Mouse (Mus musculus): Measurements from ENCODE around the gene Farp1.

GRCm38 (mm10) chr14:121170321-121170720 lies 135.3 kb downstream of the Farp1 start:
- TF ChIP-seq CTCF (IDR thresholded peaks at IDR 0.05; ENCODE audit: control insufficient read depth, insufficient read depth, insufficient read length) (no peak), MAX (IDR thresholded peaks at IDR 0.05) (no peak), FOSL1 (IDR thresholded peaks at IDR 0.05; ENCODE audit: insufficient read depth, low read length, poor library complexity, severe bottlenecking) (no peak)
